Mouse (Mus musculus) heart, postnatal 0 days (tissue): ENCODE measurements around the gene Rtn4rl1. TPM values are rescaled to one million over a fixed set of nuclear protein-coding genes. Genes with fewer than 3 reads are reported as not detected.

Source experiments
- ATAC-seq: fragments of 200-750 bp; cut with Nextera tagmentation; 2 replicates; pipeline ENCODE4 v1.8.0; 2017; ENCODE audit warnings: low read depth, moderate number of reproducible peaks, moderate library complexity; ENCODE audit not compliant: insufficient read depth
- DNase-seq: peaks from one replicate; pipeline ENCODE4 v3.0.0-alpha.2; 2016; ENCODE audit warnings: low spot score
- H3K27ac ChIP-seq: fragments of 300-500 bp; sonication (generic); 2 replicates; pipeline ENCODE4 v1.5.1; 2014; ENCODE audit warnings: low read depth, mild to moderate bottlenecking
- H3K27me3 ChIP-seq: fragments of 300-500 bp; sonication (generic); 2 replicates; pipeline ENCODE4 v1.6.1; 2014; ENCODE audit warnings: low read length, mixed read lengths; ENCODE audit not compliant: control insufficient read depth, insufficient read depth
- H3K36me3 ChIP-seq: fragments of 300-500 bp; sonication (generic); replicated peaks from 2 replicates; pipeline ENCODE4 v1.6.1; 2014; ENCODE audit warnings: low read length, mixed read lengths; ENCODE audit not compliant: control insufficient read depth, insufficient read depth
- H3K4me1 ChIP-seq: fragments of 300-500 bp; sonication (generic); 2 replicates; pipeline ENCODE4 v1.6.1; 2014; ENCODE audit warnings: antibody characterized with exemption; ENCODE audit not compliant: control insufficient read depth, insufficient read depth
- H3K4me2 ChIP-seq: fragments of 300-500 bp; sonication (generic); 2 replicates; pipeline ENCODE4 v1.6.1; 2014; ENCODE audit warnings: low read depth, mild to moderate bottlenecking, low read length, moderate library complexity
- H3K4me3 ChIP-seq: fragments of 300-500 bp; sonication (generic); 2 replicates; pipeline ENCODE4 v1.5.1; 2014; ENCODE audit warnings: low read depth, low read length
- H3K9ac ChIP-seq: fragments of 300-500 bp; sonication (generic); replicated peaks from 2 replicates; pipeline ENCODE4 v1.6.1; 2014; ENCODE audit warnings: low read depth, low read length, mixed read lengths
- H3K9me3 ChIP-seq: fragments of 300-500 bp; sonication (generic); replicated peaks from 2 replicates; pipeline ENCODE4 v1.6.1; 2016; ENCODE audit warnings: low read length; ENCODE audit not compliant: control insufficient read depth
- CTCF ChIP-seq: IDR thresholded peaks from 2 replicates; pipeline ENCODE4 v1.5.1; 2016; ENCODE audit warnings: antibody characterized with exemption, control low read depth, low read depth
- EP300 ChIP-seq: IDR thresholded peaks from 2 replicates; pipeline ENCODE4 v1.6.1; 2016; ENCODE audit warnings: antibody characterized with exemption, low read depth
- WGBS: fragments of 180-500 bp; shearing (Covaris S2); extraction: QIAGEN DNeasy Blood & Tissue Kit; methylation state at CpG from one replicate; pipeline ENCODE4 v1.1.7; 2014; 5-methylcytosine and 5-hydroxymethylcytosine counted together
- polyA plus RNA-seq: library from polyadenylated mRNA; unstranded; fragments of >200 nt; fragmentation: Nextera tagmentation; extraction: Ambion mirVana; gene quantifications from 2 replicates; pipeline ENCODE4 v1.2.1, GENCODE M21; 2015
- total RNA-seq: library from RNA; depleted of rRNA; stranded (reverse); fragments of >200 nt; gene quantifications from 2 replicates; pipeline ENCODE4 v1.2.3, GENCODE M21; 2014; ENCODE audit warnings: low replicate concordance

Rtn4rl1 gene
- total and polyA plus RNA-seq, 2 experiments from 2014 or later, result 12.2 to 19.7 TPM

- Histone ChIP-seq H3K9me3 (no peaks in the 10 kb centered on the region), H3K27ac (peak overlapping the region; percentile 52), H3K4me2 (no peak overlapping the region), H3K27me3 (no peaks in the 10 kb centered on the region), H3K9ac (no peak overlapping the region), H3K4me3 (no peak overlapping the region), H3K36me3 (no peaks in the 10 kb centered on the region), H3K4me1 (peaks cover 47% of the 10 kb centered on the region)
- TF ChIP-seq CTCF, result no peak
- no peak for TF ChIP-seq EP300
- ATAC-seq, result no peak
- WGBS, result 68% methylated on average over 9 of the region's 9 CpGs
- DNase-seq, result no peak
Observed at GRCm38 (mm10) chr11:75242710-75243255, 49.2 kb downstream of the Rtn4rl1 start.

GRCm38 (mm10) chr11:75244368-75245275 is 51.0 kb downstream of the Rtn4rl1 start:
- ATAC-seq (no peak), DNase-seq (no peak)
- 0 out of 2 replicates have a peak overlapping the region, but pooled peaks have one; percentile 6 for H3K9ac ChIP-seq
- TF ChIP-seq EP300 (no peak), CTCF (no peak)
- peaks cover 57% of the 10 kb centered on the region for H3K4me1 ChIP-seq
- 0 out of 2 replicates have a peak overlapping the region, but pooled peaks have one; percentile 0 for H3K27ac ChIP-seq
- H3K9me3 ChIP-seq, result no peaks in the 10 kb centered on the region
- no peaks in the 10 kb centered on the region for H3K27me3 ChIP-seq
- no peak overlapping the region for H3K4me3 ChIP-seq
- H3K4me2 ChIP-seq, result no peak overlapping the region
- 72% methylated on average over 11 of the region's 11 CpGs for WGBS
- no peaks in the 10 kb centered on the region for H3K36me3 ChIP-seq

- Histone ChIP-seq H3K4me3 (no peak overlapping the region), H3K4me1 (peaks cover 65% of the 10 kb centered on the region), H3K27ac (peak overlapping the region; percentile 82), H3K36me3 (no peaks in the 10 kb centered on the region), H3K9me3 (no peaks in the 10 kb centered on the region), H3K27me3 (no peaks in the 10 kb centered on the region), H3K9ac (peak overlapping the region; percentile 0; the same call in 1 of the 2 replicates), H3K4me2 (0 out of 2 replicates have a peak overlapping the region, but pooled peaks have one; percentile 0)
- 36% methylated on average over 16 of the region's 16 CpGs for WGBS
- TF ChIP-seq CTCF, result no peak
- no peak for ATAC-seq
- DNase-seq, result no peak
Observed at GRCm38 (mm10) chr11:75245372-75246330, 52.1 kb downstream of the Rtn4rl1 start.

GRCm38 (mm10) chr11:75246589-75246988 is 53.0 kb downstream of the Rtn4rl1 start:
- H3K27me3 ChIP-seq, result no peaks in the 10 kb centered on the region
- peak; percentile 70 for DNase-seq
- TF ChIP-seq EP300 (0 out of 2 replicates have a peak, but pooled peaks have one; percentile 77), CTCF (no peak)
- WGBS, result 35% methylated on average over 8 of the region's 8 CpGs
- H3K9me3 ChIP-seq, result no peaks in the 10 kb centered on the region
- peak overlapping the region; percentile 82 for H3K27ac ChIP-seq
- no peak overlapping the region for H3K9ac ChIP-seq
- no peaks in the 10 kb centered on the region for H3K36me3 ChIP-seq
- no peak overlapping the region; the same call in 1 of the 2 replicates for H3K4me3 ChIP-seq
- peak overlapping the region; percentile 0; the same call in 1 of the 2 replicates for H3K4me2 ChIP-seq
- peaks cover 69% of the 10 kb centered on the region for H3K4me1 ChIP-seq
- ATAC-seq, result peak; percentile 50

GRCm38 (mm10) chr11:75247137-75247730 is 53.7 kb downstream of the Rtn4rl1 start:
- Histone ChIP-seq H3K4me1 (peaks cover 68% of the 10 kb centered on the region), H3K27ac (peak overlapping the region; percentile 82), H3K4me3 (no peak overlapping the region), H3K27me3 (no peaks in the 10 kb centered on the region), H3K4me2 (no peak overlapping the region), H3K9me3 (no peaks in the 10 kb centered on the region), H3K36me3 (no peaks in the 10 kb centered on the region), H3K9ac (no peak overlapping the region)
- ATAC-seq (no peak), DNase-seq (no peak)
- TF ChIP-seq CTCF, result no peak
- no peak for TF ChIP-seq EP300
- 88% methylated on average over 10 of the region's 10 CpGs for WGBS
